Mouse (Mus musculus) bone marrow macrophage, adult 2 months (primary cell): ENCODE data around the gene Anapc4.

Source experiments
- CTCF ChIP-seq: IDR thresholded peaks from 2 replicates; pipeline ENCODE4 v1.5.1; 2012; ENCODE audit warnings: low read depth, mild to moderate bottlenecking, low read length, moderate library complexity
- POLR2A ChIP-seq: IDR thresholded peaks from 2 replicates; pipeline ENCODE4 v1.6.1; 2012; ENCODE audit warnings: mild to moderate bottlenecking, low read depth, low read length, borderline replicate concordance

- TF ChIP-seq CTCF (no peak), POLR2A (no peak)
Measured at GRCm38 (mm10) chr5:52810446-52810845, 23.4 kb upstream of the Anapc4 start.
